Mouse (Mus musculus): Measurements from ENCODE around the gene Rras.

- TF ChIP-seq POLR2A (IDR thresholded peaks at IDR 0.05; ENCODE audit: control insufficient read depth, low read depth, low read length): no peak
- TF ChIP-seq CTCF (IDR thresholded peaks at IDR 0.05; ENCODE audit: control insufficient read depth, insufficient read depth, insufficient replicate concordance, low read depth, low read length): no peak
Measured at GRCm38 (mm10) chr7:45067190-45067999, 49.6 kb downstream of the Rras start.
